Mouse (Mus musculus) embryonic facial prominence, embryonic 10.5 days (tissue): ENCODE measurements around the gene Rgp1. TPM values are rescaled to one million over a fixed set of nuclear protein-coding genes. Genes with fewer than 3 reads are reported as not detected.
"Not testable (repeated sequence)": the region's sequence is repeated elsewhere in the genome, so short reads cannot be mapped to it uniquely, and the experiment has no call there.

ENCODE experiments used
- DNase-seq: peaks from one replicate; pipeline ENCODE4 v3.0.0-alpha.2; 2017; ENCODE audit warnings: low spot score
- H3K27ac ChIP-seq: fragments of 300-500 bp; sonication (generic); replicated peaks from 2 replicates; pipeline ENCODE4 v1.5.1; 2016; ENCODE audit warnings: mild to moderate bottlenecking
- H3K27me3 ChIP-seq: fragments of 300-500 bp; sonication (generic); replicated peaks from 2 replicates; pipeline ENCODE4 v1.6.1; 2016; ENCODE audit warnings: low read depth, mild to moderate bottlenecking; ENCODE audit not compliant: poor library complexity, severe bottlenecking
- H3K36me3 ChIP-seq: fragments of 300-500 bp; sonication (generic); replicated peaks from 2 replicates; pipeline ENCODE4 v1.6.1; 2016; ENCODE audit warnings: mild to moderate bottlenecking, moderate library complexity
- H3K4me1 ChIP-seq: fragments of 300-500 bp; sonication (generic); 2 replicates; pipeline ENCODE4 v1.6.1; 2016
- H3K4me3 ChIP-seq: fragments of 300-500 bp; sonication (generic); 2 replicates; pipeline ENCODE4 v1.5.1; 2016; ENCODE audit warnings: mild to moderate bottlenecking, moderate library complexity
- H3K9me3 ChIP-seq: fragments of 300-500 bp; sonication (generic); 2 replicates; pipeline ENCODE4 v1.6.1; 2016; ENCODE audit warnings: mild to moderate bottlenecking
- WGBS: fragments of 180-500 bp; shearing (Covaris S2); methylation state at CpG from one replicate; pipeline ENCODE4 v1.1.7; 2016; 5-methylcytosine and 5-hydroxymethylcytosine counted together
- polyA plus RNA-seq: library from polyadenylated mRNA; unstranded; fragments of >200 nt; fragmentation: Nextera tagmentation; extraction: Ambion mirVana; gene quantifications from 2 replicates; pipeline ENCODE4 v1.2.1, GENCODE M21; 2016

Rgp1 gene
- polyA plus RNA-seq, 1 experiment from 2014 or later: 18.8 TPM

- Histone ChIP-seq H3K27ac (no peak within 1 kb of the TSS), H3K27me3 (no peaks in the 10 kb centered on the region), H3K9me3 (no peaks in the 10 kb centered on the region), H3K36me3 (peaks cover 48% of the 10 kb centered on the region), H3K4me3 (no peak within 1 kb of the TSS), H3K4me1 (peaks cover 39% of the 10 kb centered on the region)
- DNase-seq: no peak
- WGBS: 61% methylated on average over 12 of the region's 12 CpGs
These were observed 6.2 kb downstream of the Rgp1 start, which contains the start of gene Msmp for GRCm38 (mm10) chr4:43584444-43585416. Msmp (minus strand) TSS chr4:43584494.

- H3K4me3 ChIP-seq: no peak overlapping the region
- WGBS: 39% methylated on average over 10 of the region's 10 CpGs
- peaks cover 42% of the 10 kb centered on the region for H3K36me3 ChIP-seq
- H3K27ac ChIP-seq: no peak overlapping the region
- H3K9me3 ChIP-seq: no peaks in the 10 kb centered on the region
- H3K4me1 ChIP-seq: peaks cover 33% of the 10 kb centered on the region
- no peak for DNase-seq
- no peaks in the 10 kb centered on the region for H3K27me3 ChIP-seq
These were observed 7.2 kb downstream of the Rgp1 start for GRCm38 (mm10) chr4:43585682-43586081.

GRCm38 (mm10) chr4:43586411-43586810, 7.9 kb downstream of the Rgp1 start:
- 75% methylated on average over 8 of the region's 8 CpGs for WGBS
- H3K9me3 ChIP-seq: no peaks in the 10 kb centered on the region
- peaks cover 34% of the 10 kb centered on the region for H3K36me3 ChIP-seq
- peaks cover 33% of the 10 kb centered on the region for H3K4me1 ChIP-seq
- H3K27ac ChIP-seq: no peak overlapping the region
- no peak for DNase-seq
- no peak overlapping the region for H3K4me3 ChIP-seq
- no peaks in the 10 kb centered on the region for H3K27me3 ChIP-seq

- DNase-seq: no peak
- 52% methylated on average over 7 of the region's 7 CpGs for WGBS
- Histone ChIP-seq H3K36me3 (peaks cover 22% of the 10 kb centered on the region), H3K27ac (no peak overlapping the region), H3K4me3 (no peak overlapping the region), H3K9me3 (no peaks in the 10 kb centered on the region), H3K27me3 (no peaks in the 10 kb centered on the region), H3K4me1 (peaks cover 33% of the 10 kb centered on the region)
These were observed 9.2 kb downstream of the Rgp1 start for GRCm38 (mm10) chr4:43587681-43588080.

- Histone ChIP-seq H3K4me1 (peaks cover 8% of the 10 kb centered on the region; the same call in 1 of the 2 replicates), H3K9me3 (no peaks in the 10 kb centered on the region), H3K27ac (no peak overlapping the region), H3K4me3 (no peak overlapping the region), H3K36me3 (no peaks in the 10 kb centered on the region), H3K27me3 (no peaks in the 10 kb centered on the region)
- DNase-seq: no peak
- 88% methylated on average over 5 of the region's 5 CpGs for WGBS
These were observed 13.0 kb downstream of the Rgp1 start for GRCm38 (mm10) chr4:43591543-43591942.

- Histone ChIP-seq H3K36me3 (no peaks in the 10 kb centered on the region), H3K9me3 (no peaks in the 10 kb centered on the region), H3K4me1 (peaks cover 8% of the 10 kb centered on the region; the same call in 1 of the 2 replicates), H3K27me3 (no peaks in the 10 kb centered on the region), H3K27ac (no peak overlapping the region), H3K4me3 (no peak overlapping the region)
- DNase-seq: no peak
- WGBS: 78% methylated on average over 3 of the region's 3 CpGs
These were observed 13.4 kb downstream of the Rgp1 start for GRCm38 (mm10) chr4:43591961-43592360.

GRCm38 (mm10) chr4:43593453-43593852, 14.9 kb downstream of the Rgp1 start:
- 69% methylated on average over 3 of the region's 3 CpGs for WGBS
- Histone ChIP-seq H3K4me3 (no peak overlapping the region), H3K4me1 (0 out of 2 replicates have a peak, but pooled peaks cover 2% of the 10 kb centered on the region), H3K27ac (no peak overlapping the region), H3K27me3 (no peaks in the 10 kb centered on the region), H3K36me3 (no peaks in the 10 kb centered on the region), H3K9me3 (no peaks in the 10 kb centered on the region)
- peak; percentile 7 for DNase-seq

GRCm38 (mm10) chr4:43596597-43596996, 18.1 kb downstream of the Rgp1 start:
- H3K27ac ChIP-seq, DNase-seq, H3K4me1 ChIP-seq, H3K36me3 ChIP-seq, H3K9me3 ChIP-seq, H3K27me3 ChIP-seq, H3K4me3 ChIP-seq: not testable (repeated sequence)
- WGBS: 78% methylated on average over 2 of the region's 2 CpGs

GRCm38 (mm10) chr4:43598200-43598599, 19.7 kb downstream of the Rgp1 start:
- Histone ChIP-seq H3K36me3 (no peaks in the 10 kb centered on the region), H3K4me3 (no peak overlapping the region)

GRCm38 (mm10) chr4:43598650-43599380, 20.3 kb downstream of the Rgp1 start:
- H3K4me3 ChIP-seq: no peak overlapping the region
- H3K9me3 ChIP-seq: no peaks in the 10 kb centered on the region
- WGBS: 85% methylated on average over 7 of the region's 7 CpGs
- DNase-seq: no peak
- H3K27me3 ChIP-seq: no peaks in the 10 kb centered on the region
- no peak overlapping the region for H3K27ac ChIP-seq
- no peaks in the 10 kb centered on the region for H3K36me3 ChIP-seq
- H3K4me1 ChIP-seq: no peaks in the 10 kb centered on the region

More at GRCm38 (mm10) chr4:43598200-43598599, 19.7 kb downstream of the Rgp1 start:
- Histone ChIP-seq H3K9me3 (no peaks in the 10 kb centered on the region), H3K27me3 (no peaks in the 10 kb centered on the region), H3K27ac (no peak overlapping the region), H3K4me1 (0 out of 2 replicates have a peak, but pooled peaks cover 2% of the 10 kb centered on the region)
- 86% methylated on average over 4 of the region's 4 CpGs for WGBS
- no peak for DNase-seq

- H3K4me1 ChIP-seq: no peaks in the 10 kb centered on the region
- H3K9me3 ChIP-seq: no peaks in the 10 kb centered on the region
- no peak for DNase-seq
- H3K4me3 ChIP-seq: no peak overlapping the region
- H3K27me3 ChIP-seq: no peaks in the 10 kb centered on the region
- 81% methylated on average over 9 of the region's 9 CpGs for WGBS
- H3K27ac ChIP-seq: no peak overlapping the region
- H3K36me3 ChIP-seq: no peaks in the 10 kb centered on the region
These were observed 21.9 kb downstream of the Rgp1 start for GRCm38 (mm10) chr4:43600195-43600934.

- no peaks in the 10 kb centered on the region for H3K27me3 ChIP-seq
- H3K36me3 ChIP-seq: no peaks in the 10 kb centered on the region
- H3K9me3 ChIP-seq: no peaks in the 10 kb centered on the region
- no peak for DNase-seq
- H3K4me1 ChIP-seq: no peaks in the 10 kb centered on the region
- H3K4me3 ChIP-seq: no peak overlapping the region
- no peak overlapping the region for H3K27ac ChIP-seq
- 68% methylated on average over 3 of the region's 3 CpGs for WGBS
These were observed 25.6 kb downstream of the Rgp1 start for GRCm38 (mm10) chr4:43604099-43604498.
